ENCODE assay signal across 12 mouse cellular contexts in genomic region chr9:108806831-108807230, GRCm38 (mm10). TPM values are rescaled to one million over a fixed set of nuclear protein-coding genes. Genes with fewer than 3 reads are reported as not detected.
DNase-seq lines count a peak whose midpoint lies in the region; ATAC-seq and TF ChIP-seq lines count a peak whose summit lies in the region.
"Had no signal": no experiment of that assay in that cellular context is flagged by ENCODE, and none has a peak within 500 bp of the region (broad histone marks: within the 10 kb centered on the region; RNA-seq: fewer than 3 reads in every experiment).

No protein-coding gene starts in this region.

- peaks cover 32% of the 10 kb centered on the region for H3K36me3 ChIP-seq in heart, embryonic 16.5 days (ENCODE audit: control insufficient read depth, insufficient read depth)

- no peak overlapping the region for H3K4me2 ChIP-seq in heart, embryonic 16.5 days (ENCODE audit: low read depth, low read length)
- H3K4me2 ChIP-seq: neural tube, embryonic 12.5 days had no signal

- no peak overlapping the region for H3K9ac ChIP-seq in heart, embryonic 16.5 days (ENCODE audit: low read length)
- H3K9ac ChIP-seq: neural tube, embryonic 12.5 days had no signal

- H3K27ac ChIP-seq in layer of hippocampus, adult 2 months = peak overlapping the region; percentile 60
- H3K27ac ChIP-seq in heart, embryonic 16.5 days (ENCODE audit: low read length) = peak overlapping the region; percentile 56
- H3K27ac ChIP-seq: neural tube, embryonic 12.5 days had no signal

- DNase-seq in layer of hippocampus, adult 2 months (ENCODE audit: low spot score in 2 of 2) = no peak
- DNase-seq in layer of hippocampus, postnatal 36 days = no peak
- DNase-seq in gastrocnemius, adult 8-10 months (ENCODE audit: low spot score in 2 of 2) = peak; percentile 51 to 72
- DNase-seq in thymus, postnatal 14 days = no peak
- no peak for DNase-seq in adrenal gland, postnatal 4 days (ENCODE audit: low spot score in 2 of 2)
- DNase-seq: embryo, embryonic 11 days; thymus, postnatal 36 days had no signal

- no peak; the same call in 1 of the 2 replicates for ATAC-seq in heart, embryonic 16.5 days (replicated peaks; ENCODE audit: extremely low read depth, insufficient read depth, low FRiP score)
- peak; percentile 53 for ATAC-seq in megakaryocyte-erythroid progenitor cell, adult 5-6 weeks (replicated peaks; ENCODE audit: low FRiP score, low TSS enrichment, poor library complexity, severe bottlenecking)
- ATAC-seq: forebrain, embryonic 16.5 days; intestine, postnatal 0 days had no signal

- peaks cover 31% of the 10 kb centered on the region for H3K4me1 ChIP-seq in heart, embryonic 16.5 days (ENCODE audit: control insufficient read depth, insufficient read depth, low read length)

- no peaks in the 10 kb centered on the region for H3K27me3 ChIP-seq in heart, embryonic 16.5 days (ENCODE audit: control insufficient read depth, insufficient read depth, low read length)
- H3K27me3 ChIP-seq: neural tube, embryonic 12.5 days had no signal

- 56% methylated on average over 1 of the region's 1 CpGs for WGBS in heart, embryonic 16.5 days

- TF ChIP-seq CTCF in layer of hippocampus, adult 2 months (conservative IDR thresholded peaks at IDR 0.05) = no peak

- no peaks in the 10 kb centered on the region for H3K9me3 ChIP-seq in heart, embryonic 16.5 days (replicated peaks; ENCODE audit: control insufficient read depth, low read length)
- H3K9me3 ChIP-seq: neural tube, embryonic 12.5 days had no signal

- no peak overlapping the region for H3K4me3 ChIP-seq in layer of hippocampus, adult 2 months
- no peak overlapping the region for H3K4me3 ChIP-seq in heart, embryonic 16.5 days (ENCODE audit: low read length)
- H3K4me3 ChIP-seq: neural tube, embryonic 12.5 days had no signal

RNA-seq across cellular contexts. Expression of gene Nckipsd, which starts 1.3 kb away (rescaled TPM):
- total RNA-seq in layer of hippocampus, adult 2 months (2021) = 10 to 100 TPM; 68.8 to 71.3 TPM
- 10 to 100 TPM; 70.3 TPM for total RNA-seq in layer of hippocampus, postnatal 36 days (2021)
- 1 to 10 TPM; 3.6 to 4.9 (median 4.2) TPM for total RNA-seq in gastrocnemius, adult 8-10 months (2022)
- polyA plus RNA-seq in heart, embryonic 16.5 days (2015; fragmentation: Nextera tagmentation; extraction: Ambion mirVana) = 10.0 and 14.5 TPM in 2 replicates
- 8.6 and 12.2 TPM in 2 replicates for total RNA-seq in megakaryocyte-erythroid progenitor cell, adult 5-6 weeks (2014; fragmentation: Nextera tagmentation)
- 1.0 and 2.3 TPM in 2 replicates for total RNA-seq in megakaryocyte-erythroid progenitor cell, adult 5-6 weeks (2017)
- total RNA-seq in adrenal gland, postnatal 4 days (2021) = 10 to 100 TPM; 10.9 to 14.5 TPM

RNA-seq across cellular contexts. Expression of gene Celsr3, which starts 19.3 kb away (rescaled TPM):
- total RNA-seq in layer of hippocampus, adult 2 months (2021) = 10 to 100 TPM; 66.4 to 79.6 TPM
- 10 to 100 TPM; 60.6 to 73.4 TPM for total RNA-seq in layer of hippocampus, postnatal 36 days (2021)
- under 1 TPM in 1 of 4 experiments, not detected in 3; 0.05 TPM for total RNA-seq in gastrocnemius, adult 8-10 months (2022)
- polyA plus RNA-seq in heart, embryonic 16.5 days (2015; fragmentation: Nextera tagmentation; extraction: Ambion mirVana) = 0.05 and 0.13 TPM in 2 replicates
- not detected in 2 replicates for total RNA-seq in megakaryocyte-erythroid progenitor cell, adult 5-6 weeks (2014; fragmentation: Nextera tagmentation)
- total RNA-seq in megakaryocyte-erythroid progenitor cell, adult 5-6 weeks (2017) = 0.05 TPM in 1 of 2 replicates, not detected in the other
- 10 to 100 TPM; 11.0 to 13.6 TPM for total RNA-seq in adrenal gland, postnatal 4 days (2021)

RNA-seq across cellular contexts. Expression of gene Ip6k2, which starts 23.2 kb away (rescaled TPM):
- total RNA-seq in layer of hippocampus, adult 2 months (2021) = 100 to 1,000 TPM; 249 to 251 TPM
- 100 to 1,000 TPM; 233 to 259 TPM for total RNA-seq in layer of hippocampus, postnatal 36 days (2021)
- 10 to 100 TPM; 12.0 to 15.8 (median 14.2) TPM for total RNA-seq in gastrocnemius, adult 8-10 months (2022)
- 27.2 and 31.0 TPM in 2 replicates for polyA plus RNA-seq in heart, embryonic 16.5 days (2015; fragmentation: Nextera tagmentation; extraction: Ambion mirVana)
- total RNA-seq in megakaryocyte-erythroid progenitor cell, adult 5-6 weeks (2014; fragmentation: Nextera tagmentation) = 29.8 and 36.7 TPM in 2 replicates
- total RNA-seq in megakaryocyte-erythroid progenitor cell, adult 5-6 weeks (2017) = 31.3 and 48.7 TPM in 2 replicates
- 100 to 1,000 TPM; 124 to 130 TPM for total RNA-seq in adrenal gland, postnatal 4 days (2021)

RNA-seq across cellular contexts. Expression of gene Slc26a6, which starts 46.3 kb away (rescaled TPM):
- 10 to 100 TPM; 16.6 to 22.3 TPM for total RNA-seq in layer of hippocampus, adult 2 months (2021)
- total RNA-seq in layer of hippocampus, postnatal 36 days (2021) = 10 to 100 TPM; 17.9 to 23.1 TPM
- total RNA-seq in gastrocnemius, adult 8-10 months (2022) = 10 to 100 TPM; 14.6 to 25.3 (median 16.4) TPM
- 7.6 and 7.8 TPM in 2 replicates for polyA plus RNA-seq in heart, embryonic 16.5 days (2015; fragmentation: Nextera tagmentation; extraction: Ambion mirVana)
- total RNA-seq in megakaryocyte-erythroid progenitor cell, adult 5-6 weeks (2014; fragmentation: Nextera tagmentation) = 5.7 and 5.8 TPM in 2 replicates
- total RNA-seq in megakaryocyte-erythroid progenitor cell, adult 5-6 weeks (2017) = 0.30 and 1.4 TPM in 2 replicates
- total RNA-seq in adrenal gland, postnatal 4 days (2021) = 10 to 100 TPM; 11.4 to 11.9 TPM

Comparison
In these comparisons a context has a peak if more than half of its experiments do, and no peak if none do; other contexts are left out.
1. DNase-seq: peak in gastrocnemius, adult 8-10 months (2 of 2); none in layer of hippocampus, adult 2 months (0 of 2), layer of hippocampus, postnatal 36 days (0 of 2), thymus, postnatal 14 days (single experiment) and adrenal gland, postnatal 4 days (0 of 2).
2. RNA of gene Nckipsd, which starts 1.3 kb away (total RNA-seq): 68.8 to 71.3 TPM in layer of hippocampus, adult 2 months and 70.3 TPM in layer of hippocampus, postnatal 36 days; 10.9 to 14.5 TPM in adrenal gland, postnatal 4 days, 1.0 to 12.2 TPM in megakaryocyte-erythroid progenitor cell, adult 5-6 weeks and 3.6 to 4.9 TPM in gastrocnemius, adult 8-10 months; every median in the first group is over 4 times any median in the second.
3. RNA of gene Celsr3, which starts 19.3 kb away (total RNA-seq): 66.4 to 79.6 TPM in layer of hippocampus, adult 2 months, 60.6 to 73.4 TPM in layer of hippocampus, postnatal 36 days and 11.0 to 13.6 TPM in adrenal gland, postnatal 4 days; 0.05 TPM in gastrocnemius, adult 8-10 months and 0.05 TPM in megakaryocyte-erythroid progenitor cell, adult 5-6 weeks; every median in the first group is over 10 times any median in the second.